Mouse (Mus musculus) right cerebral cortex, postnatal 36 days (tissue): ENCODE measurements around the gene Gm3336.

Experiments used
- DNase-seq, 2 experiments: peaks; one replicate each; pipeline ENCODE4 v3.0.0; 2022; ENCODE audit warnings: low spot score in 2 of 2, mixed read lengths in 1 of 2

The Gm3336 gene

GRCm38 (mm10) chr8:70695318-70696018 is 22.9 kb upstream of the Gm3336 start:
- DNase-seq = no peak

GRCm38 (mm10) chr8:70696019-70696885 is 22.1 kb upstream of the Gm3336 start:
- no peak for DNase-seq

- DNase-seq = no peak
Observed at GRCm38 (mm10) chr8:70696946-70697345, 21.4 kb upstream of the Gm3336 start.

GRCm38 (mm10) chr8:70697366-70698250 is 20.7 kb upstream of the Gm3336 start:
- no peak for DNase-seq

- DNase-seq = peak; percentile 97 to 98
Observed at GRCm38 (mm10) chr8:70698310-70699109, 19.8 kb upstream of the Gm3336 start, which contains the start of gene Jund. Gene Jund, plus strand, starts transcription at chr8:70698949.

GRCm38 (mm10) chr8:70699116-70699833 is 19.1 kb upstream of the Gm3336 start:
- peak; percentile 23 to 31 for DNase-seq

GRCm38 (mm10) chr8:70699834-70700554 is 18.3 kb upstream of the Gm3336 start:
- peak; percentile 55 to 75 for DNase-seq

- DNase-seq = peak; percentile 83 to 85
Observed at GRCm38 (mm10) chr8:70700555-70700922, 17.8 kb upstream of the Gm3336 start.

- no peak for DNase-seq
Observed at GRCm38 (mm10) chr8:70701048-70701981, 17.0 kb upstream of the Gm3336 start.

GRCm38 (mm10) chr8:70701982-70702841 is 16.1 kb upstream of the Gm3336 start:
- DNase-seq = no peak

GRCm38 (mm10) chr8:70702842-70703182 is 15.5 kb upstream of the Gm3336 start:
- DNase-seq = no peak

GRCm38 (mm10) chr8:70703287-70703686 is 15.1 kb upstream of the Gm3336 start, which contains the start of gene Iqcn:
Gene Iqcn, plus strand, starts transcription at chr8:70703457.
- DNase-seq = no peak

GRCm38 (mm10) chr8:70708281-70708680 is 10.1 kb upstream of the Gm3336 start:
- DNase-seq = no peak

GRCm38 (mm10) chr8:70709794-70710193 is 8.5 kb upstream of the Gm3336 start:
- DNase-seq = no peak

- no peak for DNase-seq
Observed at GRCm38 (mm10) chr8:70710296-70710695, 8.0 kb upstream of the Gm3336 start.

- DNase-seq = no peak
Observed at GRCm38 (mm10) chr8:70711041-70711440, 7.3 kb upstream of the Gm3336 start.

- no peak for DNase-seq
Observed at GRCm38 (mm10) chr8:70713991-70714390, 4.4 kb upstream of the Gm3336 start.

GRCm38 (mm10) chr8:70715086-70715485 is 3.3 kb upstream of the Gm3336 start:
- no peak for DNase-seq
